Mouse (Mus musculus) activated CD4-positive, CD25-positive, alpha-beta regulatory T cell, adult 9 weeks (primary cell): ENCODE results near the gene Cbfa2t3. TPM values are rescaled to one million over a fixed set of nuclear protein-coding genes. Genes with fewer than 3 reads are reported as not detected.

Source experiments
- polyA plus RNA-seq: library from polyadenylated mRNA; unstranded; fragments of 100-300 nt; shearing (Covaris generic); gene quantifications from one replicate; pipeline ENCODE4 v1.2.1, GENCODE M21; 2017

Gene Cbfa2t3
- polyA plus RNA-seq: 0.57 TPM

GRCm38 (mm10) chr8:122699005-122699492, at the start of gene Cbfa2t3:
Gene Cbfa2t3, minus strand, starts transcription at chr8:122699109.

GRCm38 (mm10) chr8:122622727-122623126, 76.2 kb downstream of the Cbfa2t3 start, which contains the start of gene Pabpn1l:
Gene Pabpn1l, minus strand, starts transcription at chr8:122622739.

GRCm38 (mm10) chr8:122611295-122612133, 87.4 kb downstream of the Cbfa2t3 start, which contains the start of the genes Galns and Trappc2l:
Gene Galns, minus strand, starts transcription at chr8:122611463.
Gene Trappc2l, plus strand, starts transcription at chr8:122611640.

GRCm38 (mm10) chr8:122576648-122577022, 122.3 kb downstream of the Cbfa2t3 start, which contains the start of gene Aprt:
Gene Aprt, minus strand, starts transcription at chr8:122576909.

Other genes starting within 250 kb of the Cbfa2t3 start
- gene Snai3, start 238.4 kb downstream of the Cbfa2t3 start, polyA plus RNA-seq: 4.1 TPM
- gene Rnf166, start 223.0 kb downstream of the Cbfa2t3 start, polyA plus RNA-seq: 32.2 TPM
- gene Ctu2, start 223.0 kb downstream of the Cbfa2t3 start, polyA plus RNA-seq: 80.9 TPM
- 5.9 TPM for gene Piezo1, start 147.8 kb downstream of the Cbfa2t3 start, polyA plus RNA-seq
- gene Cdt1, start 131.1 kb downstream of the Cbfa2t3 start, polyA plus RNA-seq: 13.3 TPM
- 226 TPM for gene Aprt, start 122.2 kb downstream of the Cbfa2t3 start, polyA plus RNA-seq
- 15.2 TPM for gene Galns, start 87.6 kb downstream of the Cbfa2t3 start, polyA plus RNA-seq
- 51.4 TPM for gene Trappc2l, start 87.5 kb downstream of the Cbfa2t3 start, polyA plus RNA-seq
- gene Pabpn1l, start 76.4 kb downstream of the Cbfa2t3 start, polyA plus RNA-seq: not detected
- 7.5 TPM for gene Acsf3, start 76.4 kb upstream of the Cbfa2t3 start, polyA plus RNA-seq
- gene Cdh15, start 148.9 kb upstream of the Cbfa2t3 start, polyA plus RNA-seq: not detected